Mouse (Mus musculus) megakaryocyte-erythroid progenitor cell, adult 5-6 weeks (primary cell): Measurements from ENCODE around the gene Nim1k. TPM values are rescaled to one million over a fixed set of nuclear protein-coding genes. Genes with fewer than 3 reads are reported as not detected.
"Not testable (repeated sequence)": the region's sequence is repeated elsewhere in the genome, so short reads cannot be mapped to it uniquely, and the experiment has no call there.

ENCODE experiments used
- ATAC-seq: replicated peaks from 2 replicates; pipeline ENCODE4 v1.8.0; 2016; ENCODE audit warnings: mild to moderate bottlenecking, inconsistent platforms; ENCODE audit not compliant: severe bottlenecking, poor library complexity, low FRiP score, low TSS enrichment
- total RNA-seq, 2 experiments: library from RNA; stranded (forward) in 1 of 2; stranded (reverse) in 1 of 2; fragments of 200-1000, 215-1000 nt in 1 of 2; fragments of >200 nt in 1 of 2; fragmentation: Nextera tagmentation in 1 of 2; gene quantifications; 2 replicates each; pipeline ENCODE4 v1.2.3; 2014 to 2017

The Nim1k gene
- total RNA-seq, 2 experiments from 2014 or later = 0.33 TPM; not detected in 1

DNA sequence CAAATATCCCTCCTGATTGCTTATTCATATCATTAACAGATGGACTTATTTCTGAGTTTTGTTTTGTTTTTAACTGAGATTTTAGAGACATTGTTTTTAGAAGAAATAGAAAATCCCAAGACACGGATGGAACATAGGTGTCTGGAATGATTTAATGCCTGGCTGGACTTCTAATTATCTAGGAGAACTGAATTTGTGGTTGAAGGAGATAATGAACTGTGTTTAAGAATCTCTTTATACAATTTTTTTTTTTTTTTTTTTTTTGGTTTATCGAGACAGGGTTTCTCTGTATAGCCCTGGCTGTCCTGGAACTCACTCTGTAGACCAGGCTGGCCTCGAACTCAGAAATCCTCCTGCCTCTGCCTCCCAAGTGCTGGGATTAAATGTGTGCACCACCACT lies 63.7 kb downstream of the Nim1k start:
- not testable (repeated sequence) for ATAC-seq

DNA sequence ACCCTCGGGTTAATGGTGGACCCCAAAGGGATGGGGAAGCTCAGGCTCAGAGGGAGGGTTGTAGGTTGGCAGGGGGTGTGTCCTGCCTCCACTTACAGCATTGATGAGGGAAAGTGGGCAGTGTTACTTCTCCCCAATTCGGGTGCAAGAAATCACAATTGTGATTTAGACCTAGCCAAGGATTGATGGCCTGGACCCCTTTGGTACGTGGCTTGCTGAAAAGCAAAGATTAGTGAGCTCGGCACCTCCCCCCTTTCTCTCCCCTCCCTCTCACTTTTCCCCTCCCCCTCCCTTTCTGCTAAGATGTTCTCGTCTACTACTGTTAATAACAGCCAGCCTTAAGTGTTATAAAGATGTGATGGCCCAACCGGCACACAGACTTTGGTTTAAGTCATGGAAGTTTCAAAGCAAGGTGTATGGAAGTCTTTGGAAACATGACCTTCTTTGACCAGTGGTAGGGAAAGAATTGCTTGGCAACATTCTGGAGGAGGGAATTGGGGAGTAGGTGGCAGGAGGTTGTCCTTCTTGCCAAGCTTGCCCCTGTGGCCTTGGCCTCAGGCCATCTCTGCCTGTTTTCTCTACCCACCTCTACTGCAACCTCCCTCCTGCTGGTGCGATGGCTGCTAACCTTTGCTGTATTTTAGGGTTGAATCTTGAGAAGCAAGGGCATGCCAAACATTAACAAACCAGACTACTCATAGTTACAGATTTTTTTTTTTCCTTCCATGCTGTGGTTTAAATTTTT lies 64.6 kb downstream of the Nim1k start:
- peak; percentile 12 for ATAC-seq

- ATAC-seq = peak; percentile 99
These were observed 65.5 kb downstream of the Nim1k start, which contains the start of gene Hmgcs1 for GRCm38 (mm10) chr13:119690039-119690728. Hmgcs1 (plus strand) TSS chr13:119690379.

GRCm38 (mm10) chr13:119689709-119690038 lies 66.0 kb downstream of the Nim1k start:
- no peak for ATAC-seq

DNA sequence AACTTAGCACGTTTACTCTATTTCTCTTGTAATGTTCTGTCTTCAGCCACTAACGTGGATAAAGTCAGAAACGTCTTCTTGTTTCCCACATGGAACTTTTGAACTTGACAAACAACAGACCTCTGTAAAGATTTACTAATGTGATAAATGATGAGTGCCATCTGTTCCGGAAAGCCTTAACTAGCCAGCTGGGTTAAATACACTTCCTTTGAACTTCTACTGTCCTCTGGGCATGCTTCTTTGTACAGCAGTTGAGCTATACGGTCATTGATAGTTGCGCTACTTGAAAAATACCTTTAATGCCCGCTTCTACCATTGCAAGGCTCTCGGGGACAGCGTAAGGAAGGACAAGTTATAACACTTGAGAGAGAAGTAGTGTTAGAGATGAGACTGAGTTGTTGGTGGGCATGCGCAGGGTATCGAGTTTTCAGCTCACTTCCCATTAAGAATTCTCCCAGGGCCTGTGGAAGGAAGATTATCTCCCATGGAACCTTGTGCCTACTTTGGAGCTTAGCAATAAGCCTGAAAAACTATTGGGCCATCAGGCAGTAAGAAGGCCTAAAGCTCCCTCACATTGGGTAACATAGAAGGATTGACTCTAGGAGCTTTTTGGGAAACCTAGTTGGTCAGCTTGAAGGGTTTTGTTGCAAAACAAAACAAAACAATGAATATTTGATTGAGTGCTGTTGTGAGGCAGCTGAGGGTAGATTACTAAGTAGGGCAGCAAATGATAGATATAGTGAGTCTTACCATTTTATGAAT lies 71.1 kb downstream of the Nim1k start:
- ATAC-seq = no peak

GRCm38 (mm10) chr13:119681161-119681560 lies 74.5 kb downstream of the Nim1k start:
- no peak for ATAC-seq

GRCm38 (mm10) chr13:119679721-119680120 lies 76.0 kb downstream of the Nim1k start:
- no peak for ATAC-seq

GRCm38 (mm10) chr13:119678794-119679193 lies 76.9 kb downstream of the Nim1k start:
- no peak for ATAC-seq

DNA sequence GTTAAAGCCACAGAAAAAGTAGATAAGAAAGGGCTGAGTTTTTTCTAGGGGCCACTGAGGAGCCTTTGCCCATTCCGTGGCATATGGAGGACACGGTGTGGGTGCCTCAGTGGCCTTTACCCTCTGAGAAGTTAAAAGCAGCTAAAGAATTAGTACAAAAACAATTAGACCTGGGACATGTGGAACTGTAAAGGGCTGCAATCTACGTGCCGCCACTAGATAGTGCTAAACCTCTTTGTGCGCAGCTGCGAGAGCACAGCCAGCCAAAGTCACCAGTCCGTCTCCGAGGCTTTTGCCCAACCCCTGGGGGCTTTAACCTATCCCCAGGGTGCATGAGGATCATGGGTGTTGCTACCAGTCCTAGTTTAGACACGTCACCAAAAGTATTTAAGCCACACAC lies 94.3 kb downstream of the Nim1k start:
- not testable (repeated sequence) for ATAC-seq

Other genes with a start within 250 kb of the Nim1k start
- 0.69 TPM in 1 of 2 replicates, not detected in the other for gene Ccl28, start 132.1 kb downstream of the Nim1k start, total RNA-seq (2014; fragmentation: Nextera tagmentation)
- gene Ccl28, start 132.1 kb downstream of the Nim1k start, total RNA-seq (2017) = 0.14 and 0.72 TPM in 2 replicates
- gene Hmgcs1, start 65.5 kb downstream of the Nim1k start, total RNA-seq (2014; fragmentation: Nextera tagmentation) = 13.1 and 15.6 TPM in 2 replicates
- 25.0 and 38.1 TPM in 2 replicates for gene Hmgcs1, start 65.5 kb downstream of the Nim1k start, total RNA-seq (2017)
- 56.9 and 62.1 TPM in 2 replicates for gene Zfp131, start 35.0 kb upstream of the Nim1k start, total RNA-seq (2014; fragmentation: Nextera tagmentation)
- gene Zfp131, start 35.0 kb upstream of the Nim1k start, total RNA-seq (2017) = 60.7 and 71.0 TPM in 2 replicates
- not detected in 2 replicates for gene AF067063, start 74.3 kb upstream of the Nim1k start, total RNA-seq (2014; fragmentation: Nextera tagmentation)
- gene AF067063, start 74.3 kb upstream of the Nim1k start, total RNA-seq (2017) = not detected in 2 replicates
- gene D13Ertd608e, start 80.1 kb upstream of the Nim1k start, total RNA-seq (2014; fragmentation: Nextera tagmentation) = not detected in 2 replicates
- not detected in 2 replicates for gene D13Ertd608e, start 80.1 kb upstream of the Nim1k start, total RNA-seq (2017)
- not detected in 2 replicates for gene Tcstv1, start 138.9 kb upstream of the Nim1k start, total RNA-seq (2014; fragmentation: Nextera tagmentation)
- gene Tcstv1, start 138.9 kb upstream of the Nim1k start, total RNA-seq (2017) = not detected in 2 replicates
- gene Gm21761, start 173.4 kb upstream of the Nim1k start, total RNA-seq (2014; fragmentation: Nextera tagmentation) = not detected in 2 replicates
- not detected in 2 replicates for gene Gm21761, start 173.4 kb upstream of the Nim1k start, total RNA-seq (2017)
- not detected in 2 replicates for gene B020031M17Rik, start 194.9 kb upstream of the Nim1k start, total RNA-seq (2014; fragmentation: Nextera tagmentation)
- not detected in 2 replicates for gene B020031M17Rik, start 194.9 kb upstream of the Nim1k start, total RNA-seq (2017)